Mouse (Mus musculus) CH12.LX (cell line): ENCODE data around the gene Brca1. TPM values are rescaled to one million over a fixed set of nuclear protein-coding genes. Genes with fewer than 3 reads are reported as not detected.

ENCODE experiments used
- DNase-seq: peaks from one replicate; pipeline ENCODE4 v3.0.0-alpha.2; 2013; ENCODE audit errors: extremely low read depth
- H3K27ac ChIP-seq: 2 replicates; pipeline ENCODE4 v1.5.1; 2012; ENCODE audit warnings: low read depth, mild to moderate bottlenecking, control low read depth, moderate library complexity; ENCODE audit not compliant: insufficient read depth
- H3K27me3 ChIP-seq: replicated peaks from 2 replicates; pipeline ENCODE3; 2012; ENCODE audit warnings: inconsistent platforms
- H3K36me3 ChIP-seq, 2 experiments: replicated peaks in 1 of 2; 2 replicates each; pipeline versions ENCODE3 to v1.6.1; 2012; ENCODE audit warnings: inconsistent platforms in 1 of 2, low read length in 1 of 2, mild to moderate bottlenecking in 1 of 2, mixed read lengths in 1 of 2, moderate library complexity in 1 of 2; ENCODE audit not compliant: control insufficient read depth in 1 of 2, insufficient read depth in 1 of 2
- H3K4me1 ChIP-seq, 2 experiments: 2 replicates each; pipeline ENCODE4 v1.6.1; 2012; ENCODE audit warnings: inconsistent platforms in 1 of 2, moderate library complexity in 1 of 2; ENCODE audit not compliant: insufficient read depth in 2 of 2, control insufficient read depth in 1 of 2
- H3K4me2 ChIP-seq: 2 replicates; pipeline ENCODE4 v1.6.1; 2012; ENCODE audit warnings: low read depth, mild to moderate bottlenecking, control low read depth; ENCODE audit not compliant: poor library complexity, insufficient read depth, severe bottlenecking
- H3K4me3 ChIP-seq, 3 experiments: fragments of 150-350 bp in 1 of 3; sonication (generic) in 1 of 3; replicated peaks in 1 of 3; 2 replicates each; pipeline versions ENCODE3 to v1.5.1; 2011 to 2012; ENCODE audit warnings: low read depth in 2 of 3, low read length in 2 of 3, mild to moderate bottlenecking in 2 of 3, moderate library complexity in 2 of 3, control low read depth in 1 of 3, improper control_type of control experiment in 1 of 3, inconsistent platforms in 1 of 3, mixed read lengths in 1 of 3; ENCODE audit not compliant: poor library complexity in 1 of 3
- H3K79me2 ChIP-seq: replicated peaks from 2 replicates; pipeline ENCODE4 v1.6.1; 2012; ENCODE audit warnings: mild to moderate bottlenecking, moderate library complexity; ENCODE audit not compliant: control insufficient read depth, poor library complexity, insufficient read depth, severe bottlenecking; ENCODE audit errors: extremely low read depth
- H3K9ac ChIP-seq: 2 replicates; pipeline ENCODE4 v1.6.1; 2012; ENCODE audit warnings: low read depth, mild to moderate bottlenecking, control low read depth, moderate library complexity; ENCODE audit not compliant: insufficient read depth
- H3K9me3 ChIP-seq: replicated peaks from 2 replicates; pipeline ENCODE3; 2012; ENCODE audit warnings: low read length, inconsistent platforms, mixed read lengths
- CHD2 ChIP-seq: IDR thresholded peaks from 2 replicates; pipeline ENCODE4 v1.6.1; 2011; ENCODE audit warnings: low read length, improper control_type of control experiment
- ELF1 ChIP-seq: IDR thresholded peaks from 2 replicates; pipeline ENCODE4 v1.6.1; 2014; ENCODE audit warnings: low read depth, mild to moderate bottlenecking, inconsistent platforms, low read length, improper control_type of control experiment
- IRF4 ChIP-seq: IDR thresholded peaks from 2 replicates; pipeline ENCODE4 v1.6.1; 2014; ENCODE audit warnings: low read depth, mild to moderate bottlenecking, inconsistent platforms, low read length, improper control_type of control experiment
- JUN ChIP-seq: IDR thresholded peaks from 2 replicates; pipeline ENCODE4 v1.6.1; 2011; ENCODE audit warnings: low read depth, mild to moderate bottlenecking, low read length, improper control_type of control experiment, moderate library complexity; ENCODE audit not compliant: insufficient read depth
- JUND ChIP-seq: conservative IDR thresholded peaks from 2 replicates; pipeline ENCODE4 v1.6.1; 2011; ENCODE audit warnings: low read depth, low read length, improper control_type of control experiment
- MAX ChIP-seq: IDR thresholded peaks from 2 replicates; pipeline ENCODE4 v1.6.1; 2011; ENCODE audit warnings: low read length, improper control_type of control experiment
- MXI1 ChIP-seq: IDR thresholded peaks from 2 replicates; pipeline ENCODE4 v1.6.1; 2011; ENCODE audit warnings: mild to moderate bottlenecking, low read depth, low read length, improper control_type of control experiment
- MYC ChIP-seq: IDR thresholded peaks from 2 replicates; pipeline ENCODE4 v1.6.1; 2011; ENCODE audit warnings: low read depth, mild to moderate bottlenecking, improper control_type of control experiment, low read length
- NELFE ChIP-seq: IDR thresholded peaks from 2 replicates; pipeline ENCODE4 v1.6.1; 2011; ENCODE audit warnings: low read depth, low read length, improper control_type of control experiment
- POLR2A ChIP-seq: IDR thresholded peaks from 2 replicates; pipeline ENCODE4 v1.6.1; 2011; ENCODE audit warnings: low read depth, mild to moderate bottlenecking, improper control_type of control experiment, low read length
- POLR2AphosphoS2 ChIP-seq: IDR thresholded peaks from 2 replicates; pipeline ENCODE4 v1.6.1; 2011; ENCODE audit warnings: low read depth, low read length, improper control_type of control experiment
- TCF12 ChIP-seq: IDR thresholded peaks from 2 replicates; pipeline ENCODE4 v1.6.1; 2014; ENCODE audit warnings: low read depth, mild to moderate bottlenecking, inconsistent platforms, low read length, improper control_type of control experiment
- UBTF ChIP-seq: IDR thresholded peaks from 2 replicates; pipeline ENCODE4 v1.6.1; 2012; ENCODE audit warnings: low read depth, mild to moderate bottlenecking, inconsistent platforms, low read length, improper control_type of control experiment, moderate library complexity
- USF1 ChIP-seq: IDR thresholded peaks from 2 replicates; pipeline ENCODE4 v1.6.1; 2014; ENCODE audit warnings: low read depth, mild to moderate bottlenecking, inconsistent platforms, low read length, improper control_type of control experiment
- ZMIZ1 ChIP-seq: IDR thresholded peaks from 2 replicates; pipeline ENCODE4 v1.6.1; 2012; ENCODE audit warnings: low read depth, mild to moderate bottlenecking, inconsistent platforms, low read length, improper control_type of control experiment
- dilution Hi-C: fragments of 300-500 bp; cut with MboI; formaldehyde crosslinking; loops from 2 replicates; pipeline ENCODE4 v1.14.3; 2020; ENCODE audit warnings: low sequenced_read_pairs; ENCODE audit not compliant: extremely low pct_unique_long_range_greater_than_20kb, extremely low pct_ligation_motif_present
- in situ Hi-C: fragments of 300-500 bp; cut with MboI; formaldehyde crosslinking; loops from 3 replicates; pipeline ENCODE4 v1.14.3; 2019; ENCODE audit warnings: low sequenced_read_pairs, low pct_ligation_motif_present, low pct_unique_long_range_greater_than_20kb, mixed read lengths
- polyA plus RNA-seq: library from polyadenylated mRNA; unstranded; fragments of >175 nt; gene quantifications from 2 replicates; pipeline ENCODE4 v1.2.1, GENCODE M21; 2012; ENCODE audit warnings: low read depth; ENCODE audit not compliant: insufficient read length
- total RNA-seq, 2 experiments: library from RNA; depleted of rRNA; stranded (reverse); fragments of 300-350 nt in 1 of 2; fragments of >200 nt in 1 of 2; gene quantifications; 2 replicates each; pipeline ENCODE4 v1.2.3; 2012 to 2014

Brca1 gene
- total and polyA plus RNA-seq, 3 experiments, result 31.3 to 37.5 (median 33.0) TPM

GRCm38 (mm10) chr11:101446319-101446718 is 105.4 kb downstream of the Brca1 start:
- H3K9ac ChIP-seq, result no peak overlapping the region
- dilution Hi-C loops, result no loop called here
- peaks cover 37% of the 10 kb centered on the region for H3K79me2 ChIP-seq
- H3K4me1 ChIP-seq, result peaks cover 12 to 50% of the 10 kb centered on the region in 2 experiments
- H3K27ac ChIP-seq, result peak overlapping the region; percentile 48
- no peaks in the 10 kb centered on the region for H3K9me3 ChIP-seq
- H3K4me3 ChIP-seq, result no peak overlapping the region
- TF ChIP-seq MYC, result peak; percentile 84
- TF ChIP-seq NELFE, result no peak
- no peak for TF ChIP-seq JUND
- peak; percentile 64 for TF ChIP-seq ZMIZ1
- peak; percentile 95 for TF ChIP-seq POLR2AphosphoS2
- TF ChIP-seq POLR2A, result peak; percentile 65
- peak; percentile 68 for TF ChIP-seq CHD2
- TF ChIP-seq ELF1, result no peak
- 0 out of 2 replicates have a peak, but pooled peaks have one; percentile 26 for TF ChIP-seq TCF12
- TF ChIP-seq USF1, result no peak
- TF ChIP-seq MAX, result 0 out of 2 replicates have a peak, but pooled peaks have one; percentile 50
- TF ChIP-seq MXI1, result peak; percentile 36; the same call in 1 of the 2 replicates
- TF ChIP-seq IRF4, result no peak
- peaks cover 29 to 36% of the 10 kb centered on the region in 2 experiments for H3K36me3 ChIP-seq
- in situ Hi-C loops, result no loop called here
- no peak overlapping the region for H3K4me2 ChIP-seq
- peak; percentile 71 for DNase-seq
- H3K27me3 ChIP-seq, result no peaks in the 10 kb centered on the region

- in situ Hi-C loops, result no loop called here
- H3K9me3 ChIP-seq, result no peaks in the 10 kb centered on the region
- peaks cover 12 to 30% of the 10 kb centered on the region in 2 experiments for H3K4me1 ChIP-seq
- TF ChIP-seq UBTF (0 out of 2 replicates have a peak, but pooled peaks have one; percentile 1), JUN (no peak)
- peak overlapping the region; percentile 97 for H3K4me2 ChIP-seq
- H3K9ac ChIP-seq, result peak overlapping the region; percentile 100
- H3K79me2 ChIP-seq, result peaks cover 32% of the 10 kb centered on the region
- no peak for DNase-seq
- H3K27ac ChIP-seq, result peak overlapping the region; percentile 72
- H3K4me3 ChIP-seq, result peak overlapping the region; percentile 74 to 98 (median 98)
- H3K36me3 ChIP-seq, result peaks cover 29 to 33% of the 10 kb centered on the region in 2 experiments
- H3K27me3 ChIP-seq, result no peaks in the 10 kb centered on the region
- dilution Hi-C loops, result no loop called here
Measured at GRCm38 (mm10) chr11:101442760-101443159, 109.0 kb downstream of the Brca1 start.
